Mouse (Mus musculus) v-Abl transformed pro-B cells (cell line): ENCODE results near the gene Ankrd27.

ENCODE experiments used
- in situ Hi-C, 2 experiments: fragments of 400-800 bp; cut with MboI; formaldehyde crosslinking; loops; one replicate each; pipeline ENCODE4 v1.15.1; 2025; ENCODE audit not compliant: unreplicated experiment in 2 of 2

The Ankrd27 gene

DNA sequence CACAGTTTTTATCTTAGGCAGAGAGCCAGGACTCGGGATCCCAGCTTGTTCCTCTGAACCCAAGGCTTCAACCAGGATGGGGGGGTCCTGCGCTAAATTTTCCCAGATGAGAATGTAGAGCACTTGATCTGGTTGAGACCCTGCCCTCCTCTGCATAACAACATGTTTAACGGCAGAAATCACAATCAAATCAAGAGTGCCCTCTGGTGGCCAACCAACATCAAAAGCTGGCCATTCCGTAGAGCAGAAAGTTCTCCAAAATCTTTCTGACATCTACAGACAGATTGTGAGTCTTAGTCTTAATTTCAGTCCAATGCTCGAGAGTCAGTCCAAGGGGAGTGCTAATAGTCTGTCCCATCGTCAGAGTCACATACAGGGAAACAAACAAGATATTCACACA lies 15.2 kb upstream of the Ankrd27 start:
- in situ Hi-C loops = loop anchor here (10.0 to 25.0 kb wide), 2 partner anchors 534 to 1166 kb away; no protein-coding TSS in a partner anchor

DNA sequence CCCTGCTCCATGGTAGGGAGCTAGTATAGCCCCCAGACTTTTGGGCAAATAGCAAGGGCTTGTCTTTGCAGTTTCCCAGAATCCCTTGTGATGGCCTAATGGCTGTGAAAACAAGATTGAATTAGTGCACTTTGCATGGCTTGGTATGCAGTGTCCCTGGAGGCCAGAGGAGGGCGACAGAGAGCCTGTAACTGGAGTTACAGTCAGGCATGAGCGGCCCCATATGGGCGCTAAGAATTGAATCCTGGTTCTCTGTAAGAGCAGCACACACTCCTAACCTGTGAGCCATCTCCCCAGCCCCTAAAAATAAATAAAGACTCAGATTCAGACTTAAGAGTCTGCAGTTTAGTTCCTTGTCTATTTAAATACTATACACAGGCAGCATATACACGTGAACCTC lies 6.2 kb upstream of the Ankrd27 start:
- in situ Hi-C loops = loop anchor here in 1 of 2 experiments (10.0 to 25.0 kb wide), 2 partner anchors 1175 to 1343 kb away; partner anchors contain the start of gene Gpi1

DNA sequence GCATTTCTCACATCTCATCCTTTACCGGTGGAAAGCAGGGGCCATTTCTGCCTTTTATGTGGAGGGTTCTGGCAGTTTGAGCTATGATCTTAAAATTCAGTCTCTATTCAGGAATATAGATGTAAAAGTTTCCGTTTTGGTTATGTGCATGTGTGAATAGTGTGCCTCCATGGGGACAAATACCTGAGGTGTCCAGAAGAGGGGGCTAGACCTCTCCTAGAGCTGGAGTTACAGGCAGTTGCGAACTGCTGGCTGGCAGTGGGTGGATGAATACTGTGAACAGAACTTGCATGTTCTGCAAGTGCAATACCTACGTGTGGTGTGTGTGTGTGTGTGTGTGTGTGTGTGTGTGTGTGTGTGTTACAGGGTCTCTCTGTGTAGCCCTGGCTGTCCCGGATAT lies 3.3 kb upstream of the Ankrd27 start:
- in situ Hi-C loops = loop anchor here in 1 of 2 experiments (25.0 kb wide), 1 partner anchor 1345 kb away; the partner anchor contains the start of gene Gpi1

DNA sequence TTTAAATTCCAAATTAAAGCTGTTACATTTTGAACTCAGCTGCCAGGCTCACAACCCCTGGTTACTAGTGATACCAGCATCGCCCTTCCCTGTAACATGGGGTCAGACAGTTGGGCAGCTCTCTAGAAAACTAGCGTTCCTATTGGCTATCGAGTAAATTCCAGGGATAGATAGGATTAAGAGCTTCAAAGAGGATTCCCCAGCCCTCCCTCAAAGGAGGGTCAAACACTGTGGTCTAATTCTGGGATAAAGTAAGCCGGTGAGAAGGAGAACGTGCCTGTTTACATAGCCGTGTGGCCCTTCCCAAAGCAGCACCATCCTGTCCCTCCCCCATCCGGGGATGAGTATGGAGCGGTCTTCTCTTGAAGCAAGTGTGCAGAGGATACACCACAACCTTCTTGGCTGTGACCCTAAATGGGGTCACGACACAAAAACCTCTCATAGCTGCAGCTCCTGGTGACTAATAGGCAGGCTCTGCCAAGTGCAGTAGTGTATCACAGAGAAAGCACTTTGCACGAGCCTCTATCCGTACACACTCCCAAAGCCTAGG lies 2.5 kb upstream of the Ankrd27 start:
- in situ Hi-C loops = loop anchor here in 1 of 2 experiments (25.0 kb wide), 1 partner anchor 1346 kb away; the partner anchor contains the start of gene Gpi1

DNA sequence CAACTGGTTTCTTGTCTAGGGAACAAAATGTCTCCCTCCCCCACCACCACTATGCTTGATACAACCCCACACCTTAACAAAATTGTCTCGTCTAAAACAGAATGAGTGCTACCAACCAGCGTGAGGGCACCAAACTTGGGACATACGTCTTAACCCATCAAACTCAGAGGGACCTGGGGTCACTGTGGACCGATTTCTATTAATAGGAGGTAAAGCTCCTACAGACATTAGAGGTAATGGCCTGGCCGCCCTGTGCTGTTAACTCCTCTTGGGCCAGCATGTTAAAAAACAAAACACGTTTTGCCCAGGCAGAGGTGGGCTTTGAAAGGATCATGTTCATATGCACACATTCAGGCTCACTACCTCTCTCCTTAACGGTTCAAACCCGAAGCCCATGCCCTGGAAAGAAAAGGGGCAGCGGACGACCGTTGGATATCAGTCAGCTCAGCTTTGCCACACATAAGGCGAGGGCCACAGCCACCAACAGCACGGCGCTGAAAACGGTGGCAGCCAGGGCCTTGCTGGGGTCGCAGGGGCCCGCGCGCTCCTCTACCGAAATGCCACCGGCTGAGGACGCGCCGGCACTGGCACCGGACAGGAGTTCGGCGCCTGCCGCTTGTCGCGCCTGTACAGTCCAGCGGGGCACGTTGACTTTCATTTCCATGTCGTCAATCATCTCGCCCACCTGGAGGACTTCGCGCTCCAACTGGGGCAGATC lies 1.8 kb upstream of the Ankrd27 start:
- in situ Hi-C loops = loop anchor here in 1 of 2 experiments (25.0 kb wide), 1 partner anchor 1347 kb away; the partner anchor contains the start of gene Gpi1

DNA sequence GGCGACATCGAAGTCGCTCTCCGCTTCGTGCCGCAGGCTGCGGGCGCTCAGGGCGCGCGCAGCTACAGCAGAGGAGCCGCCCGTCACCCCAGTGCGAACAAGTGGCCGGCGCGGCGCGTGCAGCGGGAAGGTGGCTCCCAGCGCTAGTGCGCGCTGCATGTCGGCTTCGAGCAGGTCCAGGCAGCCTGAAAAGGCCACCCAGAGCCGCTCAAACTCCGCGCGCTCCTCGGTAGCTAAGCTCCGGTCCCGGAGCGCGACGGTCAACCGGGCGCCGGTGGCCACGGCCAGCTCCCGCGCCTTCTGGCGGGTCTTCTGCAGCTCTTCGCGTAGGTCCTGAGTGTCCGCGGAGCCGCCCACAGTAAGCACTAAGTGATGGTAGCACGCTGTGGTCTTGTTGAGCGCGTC lies 1.3 kb upstream of the Ankrd27 start:
- in situ Hi-C loops = loop anchor here in 1 of 2 experiments (25.0 kb wide), 1 partner anchor 1347 kb away; the partner anchor contains the start of gene Gpi1

DNA sequence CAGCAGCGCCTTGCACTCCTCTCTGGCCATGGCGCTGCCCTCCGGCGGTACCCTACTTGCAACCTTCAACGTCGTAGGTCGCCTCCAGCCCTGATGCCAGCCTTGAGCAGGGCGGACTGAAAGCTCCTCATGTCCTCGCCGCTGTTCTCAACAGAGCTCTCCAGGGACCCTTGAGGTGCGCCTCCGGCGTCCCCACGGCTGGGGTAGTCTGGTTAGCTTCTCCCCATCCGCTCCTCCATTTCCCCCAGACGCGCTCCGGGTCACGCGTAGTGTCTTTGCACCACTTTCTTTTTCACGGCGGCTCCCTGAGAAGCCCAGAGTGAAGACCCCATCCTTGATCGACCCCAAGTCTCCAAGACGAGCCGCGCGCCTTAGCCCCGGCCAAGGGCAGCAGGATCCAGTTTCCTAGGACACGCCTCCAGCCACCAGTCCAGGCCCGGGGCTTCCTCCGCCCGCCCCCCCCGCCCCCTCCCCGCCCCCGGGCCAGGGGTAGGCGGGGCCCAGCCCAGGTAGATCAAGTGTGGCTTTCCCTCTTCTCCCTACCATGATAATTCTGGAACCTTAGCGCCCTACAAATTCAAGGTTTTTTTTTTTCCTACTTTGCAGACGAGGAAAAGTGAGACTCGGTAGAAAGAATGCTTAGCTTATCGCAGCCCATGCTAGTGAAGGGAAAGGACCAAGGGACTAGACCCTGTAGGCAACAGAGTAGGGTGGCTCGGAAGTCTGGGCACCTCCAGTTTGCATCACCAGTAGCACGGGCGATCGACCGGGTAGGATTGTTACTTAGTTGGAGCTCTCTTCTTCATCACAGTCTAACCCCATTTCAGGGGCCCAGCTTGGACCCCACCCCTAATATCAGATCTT lies 621 bp upstream of the Ankrd27 start, which contains the start of gene Rgs9bp:
TSS of gene Rgs9bp (minus strand) at position 392 of the 864 bp plus-strand sequence.
- in situ Hi-C loops = loop anchor here in 1 of 2 experiments (25.0 kb wide), 1 partner anchor 1348 kb away; the partner anchor contains the start of gene Gpi1

DNA sequence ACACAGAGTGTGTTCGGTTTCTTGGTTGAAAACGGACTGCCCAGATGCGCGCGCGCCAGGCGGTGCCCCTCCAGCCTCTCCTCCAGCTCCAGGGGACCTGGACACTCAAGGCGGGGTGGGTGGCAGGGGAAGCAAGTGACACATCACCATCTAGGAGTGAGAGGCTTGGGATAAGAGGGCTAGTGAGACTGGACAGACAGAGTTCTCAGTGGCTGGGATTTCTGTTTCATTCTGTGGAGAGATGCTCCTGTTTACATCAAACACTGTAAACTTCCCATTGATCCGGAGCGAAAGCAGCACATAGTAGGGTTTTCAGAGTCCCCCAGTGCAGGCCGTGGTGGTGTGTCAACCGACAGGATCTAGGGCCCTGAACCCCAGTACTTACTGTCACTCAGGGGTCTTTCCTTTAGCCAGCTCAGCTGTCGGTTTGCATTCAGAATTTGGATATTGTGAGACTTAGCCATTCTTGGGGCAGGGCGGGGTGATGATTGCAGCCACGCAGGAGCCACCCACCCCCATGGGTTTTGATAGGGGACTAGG lies 932 bp downstream of the Ankrd27 start:
- in situ Hi-C loops = loop anchor here in 1 of 2 experiments (25.0 kb wide), 1 partner anchor 1350 kb away; the partner anchor contains the start of gene Gpi1

DNA sequence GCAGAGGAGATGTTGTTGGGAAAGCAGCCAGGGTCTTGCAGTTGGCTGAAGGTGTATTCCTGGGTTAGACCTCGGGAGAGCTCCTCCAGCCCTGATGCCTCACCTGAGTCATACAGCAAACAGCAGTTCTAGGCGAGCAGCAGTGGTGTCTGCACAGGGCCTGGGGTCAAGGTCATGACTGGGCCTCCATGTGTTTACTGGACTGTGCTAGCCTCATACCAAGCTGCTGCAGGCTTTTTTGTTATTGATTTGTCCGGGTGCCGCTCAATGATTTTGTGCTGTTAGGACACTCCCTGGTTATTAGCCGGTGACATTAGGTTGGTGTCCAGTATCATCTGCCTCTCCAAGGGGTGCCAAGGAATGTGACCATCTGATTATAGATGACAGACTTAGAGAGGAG lies 1.7 kb downstream of the Ankrd27 start:
- in situ Hi-C loops = loop anchor here in 1 of 2 experiments (25.0 kb wide), 1 partner anchor 1350 kb away; the partner anchor contains the start of gene Gpi1

DNA sequence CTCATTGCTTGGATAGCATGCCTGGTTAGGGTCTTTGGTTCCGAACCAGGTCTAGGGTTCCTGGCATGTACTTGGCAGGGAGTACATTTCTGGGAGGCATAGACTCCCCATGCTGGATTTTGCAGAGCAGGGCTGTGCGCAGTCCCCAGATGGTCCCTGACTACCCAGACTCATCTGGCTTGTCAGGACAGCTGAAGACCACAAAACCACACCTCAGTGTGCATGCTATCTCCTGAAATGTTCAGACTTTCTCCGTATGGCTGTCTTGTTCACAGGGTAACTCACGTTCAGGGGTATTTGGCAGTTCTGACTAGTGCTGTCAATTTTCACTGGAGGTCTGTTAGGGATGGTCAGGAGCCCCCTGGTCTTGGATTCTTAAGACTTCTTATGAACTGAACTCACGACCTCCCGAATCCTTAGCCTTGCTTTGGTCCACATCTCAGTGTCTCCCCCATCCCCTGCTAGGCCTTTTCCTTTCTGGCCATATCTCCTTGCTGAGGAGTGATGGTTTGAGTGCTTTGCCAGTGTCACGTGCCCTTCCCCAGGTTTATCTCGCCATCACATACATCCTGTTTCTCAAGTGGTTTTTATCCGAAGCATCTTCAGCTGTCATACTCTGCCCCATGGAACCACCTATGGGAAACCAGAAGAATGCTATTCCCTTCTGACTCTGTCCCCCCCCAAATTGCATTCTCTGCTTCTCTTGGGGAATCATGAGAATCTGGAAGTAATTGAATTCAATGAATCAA lies 2.8 kb downstream of the Ankrd27 start:
- in situ Hi-C loops = loop anchor here in 1 of 2 experiments (25.0 kb wide), 1 partner anchor 1352 kb away; the partner anchor contains the start of gene Gpi1

DNA sequence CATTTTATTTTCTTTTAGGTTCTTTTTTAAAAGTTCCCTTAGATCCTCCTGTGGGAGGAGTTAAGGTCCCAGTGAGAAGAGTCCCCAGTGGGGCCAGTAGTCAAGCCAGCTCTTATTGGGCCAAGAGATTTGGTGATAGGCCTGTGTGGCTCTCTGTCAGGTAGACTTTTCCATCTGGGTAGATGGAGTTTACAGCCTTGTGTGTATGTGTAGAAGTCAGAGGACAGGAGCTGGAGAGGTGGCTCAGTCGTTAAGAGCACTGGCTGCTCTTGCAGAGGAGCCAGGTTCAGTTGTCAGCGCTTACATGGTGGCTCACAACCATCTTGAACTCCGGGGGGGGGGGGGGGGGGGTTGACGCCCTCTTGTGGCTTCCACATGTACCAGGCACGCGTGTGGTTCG lies 3.4 kb downstream of the Ankrd27 start:
- in situ Hi-C loops = loop anchor here in 1 of 2 experiments (25.0 kb wide), 1 partner anchor 1352 kb away; the partner anchor contains the start of gene Gpi1

DNA sequence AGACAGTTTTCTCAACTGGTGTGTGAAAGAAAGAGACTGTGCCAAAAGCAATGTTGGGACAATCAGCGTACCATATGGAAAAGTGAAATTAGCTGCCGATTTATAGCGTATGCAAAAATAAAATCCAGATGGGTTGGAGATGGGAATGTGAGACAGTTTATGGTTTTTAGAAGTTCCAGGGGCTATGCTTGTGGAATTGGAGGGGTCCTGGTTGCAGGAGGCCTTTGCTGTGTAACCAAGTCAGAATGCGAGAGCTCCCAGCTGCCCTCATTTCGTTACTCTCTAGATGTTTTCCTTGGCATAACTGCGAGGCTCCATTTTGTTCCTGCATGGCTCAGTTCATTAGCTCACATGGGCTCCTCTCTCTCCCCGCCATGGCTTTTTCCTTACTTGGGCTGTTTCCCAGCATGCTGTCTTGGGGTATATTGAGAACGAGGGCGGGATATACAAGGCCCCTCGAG lies 4.7 kb downstream of the Ankrd27 start:
- in situ Hi-C loops = loop anchor here (5.0 to 25.0 kb wide), 3 partner anchors 37 to 1353 kb away; partner anchors contain the start of gene Gpi1 (in 1 of the 2)

DNA sequence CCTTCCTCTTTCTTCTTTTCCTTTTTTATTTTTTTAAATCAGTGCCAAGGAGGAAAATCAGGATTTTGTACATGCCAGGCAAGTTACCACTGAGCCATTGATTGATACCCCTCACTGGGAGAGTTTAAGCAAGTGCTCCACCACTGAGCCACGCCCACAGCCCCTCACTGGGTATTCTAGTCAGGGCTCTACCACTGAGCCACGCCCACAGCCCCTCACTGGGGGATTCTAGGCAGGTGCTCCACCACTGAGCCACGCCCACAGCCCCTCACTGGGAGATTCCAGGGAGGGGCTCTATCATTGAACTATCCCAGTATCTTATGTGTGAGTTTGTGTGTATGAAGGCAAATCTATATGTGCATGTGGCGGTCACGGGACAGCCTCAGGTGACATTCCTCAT lies 8.3 kb downstream of the Ankrd27 start:
- in situ Hi-C loops = loop anchor here (5.0 to 25.0 kb wide), 3 partner anchors 33 to 1357 kb away; partner anchors contain the start of gene Gpi1 (in 1 of the 2)

DNA sequence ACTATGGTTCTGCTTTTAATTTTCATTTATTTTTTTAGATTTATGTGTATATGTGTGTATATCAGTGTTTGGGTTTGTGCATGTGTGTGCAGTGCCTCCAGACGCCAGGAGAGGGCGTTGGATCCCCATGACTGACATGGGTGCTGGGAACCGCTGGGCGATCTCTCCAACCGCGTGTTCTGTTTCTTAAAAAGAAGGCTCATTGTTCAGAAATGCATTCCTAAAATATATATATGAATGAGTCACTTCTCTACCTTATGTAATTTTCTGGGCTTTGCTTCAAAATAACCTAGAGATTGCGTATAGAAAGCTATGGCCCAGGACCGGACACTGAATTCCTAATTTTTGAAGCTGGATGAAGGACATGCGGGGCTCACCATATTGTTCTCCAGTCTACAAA lies 13.4 kb downstream of the Ankrd27 start:
- in situ Hi-C loops = loop anchor here in 1 of 2 experiments (25.0 kb wide), 1 partner anchor 1362 kb away; the partner anchor contains the start of gene Gpi1

DNA sequence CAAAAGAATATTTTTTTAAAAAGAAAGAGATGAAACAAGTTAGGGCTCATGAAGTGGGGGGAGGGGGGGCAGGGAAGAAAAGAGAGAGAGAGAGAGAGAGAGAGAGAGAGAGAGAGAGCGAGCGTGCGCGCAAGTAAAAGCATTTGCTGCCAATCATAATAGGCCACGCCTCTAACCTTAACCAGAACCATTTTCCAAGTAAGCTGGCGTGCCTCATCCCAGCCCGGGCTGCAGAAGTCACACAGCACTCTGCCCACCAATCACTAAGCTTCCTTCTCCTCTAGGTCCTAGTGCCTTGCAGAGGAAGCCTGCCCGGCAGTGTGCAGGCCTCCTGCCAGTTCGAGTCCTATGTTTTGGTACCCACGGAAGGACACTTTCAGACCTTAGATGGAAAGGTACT lies 14.0 kb downstream of the Ankrd27 start:
- in situ Hi-C loops = no loop called here

DNA sequence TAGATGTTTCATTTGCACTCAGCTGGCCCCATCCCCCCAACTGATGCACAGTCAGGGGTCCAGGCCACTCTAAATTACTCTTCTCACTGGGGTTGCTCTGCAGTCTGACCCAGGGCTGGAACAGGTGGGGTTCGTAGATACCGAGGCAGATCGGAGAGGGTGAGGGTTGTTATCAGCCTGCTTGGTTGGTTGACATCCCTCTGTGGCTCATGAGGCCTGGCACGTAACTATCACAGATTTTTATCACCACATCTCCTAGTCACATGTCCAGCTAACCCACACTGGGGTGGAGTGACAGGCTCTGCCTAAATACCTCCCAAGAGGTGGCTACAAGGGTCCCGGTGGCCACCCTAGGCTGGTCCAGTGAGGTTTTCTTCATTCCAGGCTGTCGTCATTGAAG lies 15.1 kb downstream of the Ankrd27 start:
- in situ Hi-C loops = no loop called here

DNA sequence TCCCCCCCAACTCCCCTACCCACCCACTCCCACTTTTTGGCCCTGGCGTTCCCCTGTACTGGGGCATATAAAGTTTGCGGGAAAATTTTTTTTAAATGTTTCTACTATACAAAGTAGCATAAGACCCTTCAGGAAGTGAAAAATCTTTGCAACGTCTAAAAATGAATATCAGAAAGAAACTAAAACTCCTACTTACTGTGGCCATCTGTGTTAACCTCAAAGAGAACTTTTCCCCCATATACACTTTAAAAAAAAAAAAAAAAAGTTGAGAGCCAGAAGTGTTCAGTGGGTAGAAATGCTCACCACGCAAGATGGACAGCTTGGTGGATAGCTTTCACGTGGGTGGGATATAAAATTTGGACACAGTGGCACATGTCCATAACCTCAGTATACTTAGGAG lies 16.7 kb downstream of the Ankrd27 start:
- in situ Hi-C loops = no loop called here

DNA sequence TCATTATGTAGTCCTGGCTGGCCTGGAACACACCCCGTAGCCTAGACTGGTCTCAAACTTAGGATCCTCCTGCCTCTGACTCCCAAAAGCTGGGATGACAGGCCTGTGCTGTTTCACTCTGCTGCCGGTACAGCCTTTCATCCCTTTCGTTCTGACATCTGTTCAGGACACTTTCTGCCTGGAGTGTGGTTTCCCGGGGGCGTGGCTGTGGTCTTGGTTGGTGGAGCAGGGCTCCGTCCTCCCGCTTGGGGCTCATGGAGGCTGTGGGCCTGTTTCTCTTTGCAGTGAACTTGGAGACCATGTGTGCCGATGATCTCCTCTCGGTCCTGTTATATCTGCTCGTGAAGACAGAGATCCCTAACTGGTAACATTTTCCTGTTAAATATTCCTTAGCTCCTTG lies 20.8 kb downstream of the Ankrd27 start:
- in situ Hi-C loops = no loop called here

DNA sequence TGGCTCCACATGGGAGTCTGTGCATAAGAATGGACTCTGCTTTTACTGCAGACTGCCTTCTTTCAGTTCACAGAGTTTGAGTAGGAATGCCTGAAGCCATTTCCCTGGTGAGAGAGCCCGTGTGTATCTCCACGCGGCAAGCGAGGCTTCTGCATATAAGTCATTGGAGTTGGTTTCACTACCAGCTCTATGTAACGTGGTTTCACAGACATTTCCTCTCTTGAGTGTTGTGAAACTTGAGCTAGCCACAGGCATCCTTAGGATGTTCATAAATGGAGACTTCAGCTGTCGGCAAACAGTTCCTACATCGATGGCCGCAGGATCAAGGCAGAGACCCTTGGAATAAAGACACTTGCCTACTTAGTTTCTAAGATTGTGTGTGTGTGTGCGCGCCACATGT lies 23.2 kb downstream of the Ankrd27 start:
- in situ Hi-C loops = no loop called here
